Mouse (Mus musculus) heart, embryonic 15.5 days (tissue): ENCODE measurements around the gene Zswim3. TPM values are rescaled to one million over a fixed set of nuclear protein-coding genes. Genes with fewer than 3 reads are reported as not detected.
A peak's percentile ranks its signal among the peaks of the same experiment; 100 is the strongest.

Experiments used
- ATAC-seq: fragments of 200-750 bp; cut with Nextera tagmentation; replicated peaks from 2 replicates; pipeline ENCODE4 v1.8.0; 2017; ENCODE audit warnings: low read depth, moderate TSS enrichment; ENCODE audit not compliant: insufficient number of reproducible peaks, insufficient read depth, low FRiP score
- H3K27ac ChIP-seq: fragments of 300-500 bp; sonication (generic); 2 replicates; pipeline ENCODE4 v1.5.1; 2015; ENCODE audit warnings: mild to moderate bottlenecking, inconsistent platforms
- H3K27me3 ChIP-seq: fragments of 300-500 bp; sonication (generic); 2 replicates; pipeline ENCODE4 v1.6.1; 2015; ENCODE audit warnings: inconsistent platforms
- H3K36me3 ChIP-seq: fragments of 300-500 bp; sonication (generic); 2 replicates; pipeline ENCODE4 v1.6.1; 2015; ENCODE audit warnings: mild to moderate bottlenecking, inconsistent platforms
- H3K4me1 ChIP-seq: fragments of 300-500 bp; sonication (generic); replicated peaks from 2 replicates; pipeline ENCODE4 v1.6.1; 2015; ENCODE audit warnings: inconsistent platforms
- H3K4me2 ChIP-seq: fragments of 300-500 bp; sonication (generic); 2 replicates; pipeline ENCODE4 v1.6.1; 2015; ENCODE audit warnings: inconsistent platforms, mild to moderate bottlenecking, moderate library complexity
- H3K4me3 ChIP-seq: fragments of 300-500 bp; sonication (generic); 2 replicates; pipeline ENCODE4 v1.5.1; 2015; ENCODE audit warnings: mild to moderate bottlenecking, inconsistent platforms
- H3K9ac ChIP-seq: fragments of 300-500 bp; sonication (generic); 2 replicates; pipeline ENCODE4 v1.6.1; 2015; ENCODE audit warnings: mild to moderate bottlenecking, inconsistent platforms
- H3K9me3 ChIP-seq: fragments of 300-500 bp; sonication (generic); replicated peaks from 2 replicates; pipeline ENCODE4 v1.6.1; 2016; ENCODE audit warnings: inconsistent platforms
- WGBS: fragments of 180-500 bp; shearing (Covaris S2); methylation state at CpG from one replicate; pipeline ENCODE4 v1.1.7; 2015; ENCODE audit warnings: mixed read lengths; 5-methylcytosine and 5-hydroxymethylcytosine counted together
- polyA plus RNA-seq: library from polyadenylated mRNA; unstranded; fragments of >200 nt; fragmentation: Nextera tagmentation; extraction: Ambion mirVana; gene quantifications from 2 replicates; pipeline ENCODE4 v1.2.1, GENCODE M21; 2015

Gene Zswim3
- polyA plus RNA-seq, 1 experiment from 2014 or later = 4.9 TPM

GRCm38 (mm10) chr2:164770279-164770678 is 34.6 kb upstream of the Zswim3 start:
- Histone ChIP-seq H3K4me1 (peaks cover 31% of the 10 kb centered on the region), H3K27ac (peak overlapping the region; percentile 48; the same call in 1 of the 2 replicates), H3K27me3 (no peaks in the 10 kb centered on the region), H3K36me3 (peaks cover 23% of the 10 kb centered on the region), H3K9ac (peak overlapping the region; percentile 77), H3K9me3 (no peaks in the 10 kb centered on the region), H3K4me2 (peak overlapping the region; percentile 84), H3K4me3 (peak overlapping the region; percentile 82)
- 2% methylated on average over 15 of the region's 15 CpGs for WGBS
- ATAC-seq = no peak

DNA sequence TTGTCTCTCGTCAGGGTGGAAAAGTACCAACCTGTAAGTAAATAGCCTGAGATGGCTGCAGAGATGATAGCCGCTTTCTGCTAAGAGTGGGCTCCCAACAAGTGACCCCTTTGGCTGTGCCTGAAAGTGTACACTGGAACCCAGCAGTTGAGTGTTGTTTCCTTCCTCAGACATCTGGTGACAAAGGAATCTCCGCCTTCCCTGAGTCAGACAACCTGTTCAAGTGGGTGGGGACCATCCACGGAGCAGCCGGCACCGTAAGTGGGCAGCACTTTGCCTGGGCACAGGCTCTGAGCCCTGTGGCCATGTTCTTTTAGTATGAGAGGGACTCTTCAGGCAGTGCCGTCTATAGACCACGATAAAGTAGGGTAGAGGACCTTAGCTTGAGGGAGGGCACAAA is 33.8 kb upstream of the Zswim3 start:
- 54% methylated on average over 8 of the region's 8 CpGs for WGBS
- peaks cover 15% of the 10 kb centered on the region for H3K36me3 ChIP-seq
- peak overlapping the region; percentile 84 for H3K4me2 ChIP-seq
- no peak for ATAC-seq
- H3K9me3 ChIP-seq = no peaks in the 10 kb centered on the region
- H3K4me1 ChIP-seq = peaks cover 31% of the 10 kb centered on the region
- peak overlapping the region; percentile 82 for H3K4me3 ChIP-seq
- H3K9ac ChIP-seq = peak overlapping the region; percentile 77
- H3K27ac ChIP-seq = no peak overlapping the region
- no peaks in the 10 kb centered on the region for H3K27me3 ChIP-seq

DNA sequence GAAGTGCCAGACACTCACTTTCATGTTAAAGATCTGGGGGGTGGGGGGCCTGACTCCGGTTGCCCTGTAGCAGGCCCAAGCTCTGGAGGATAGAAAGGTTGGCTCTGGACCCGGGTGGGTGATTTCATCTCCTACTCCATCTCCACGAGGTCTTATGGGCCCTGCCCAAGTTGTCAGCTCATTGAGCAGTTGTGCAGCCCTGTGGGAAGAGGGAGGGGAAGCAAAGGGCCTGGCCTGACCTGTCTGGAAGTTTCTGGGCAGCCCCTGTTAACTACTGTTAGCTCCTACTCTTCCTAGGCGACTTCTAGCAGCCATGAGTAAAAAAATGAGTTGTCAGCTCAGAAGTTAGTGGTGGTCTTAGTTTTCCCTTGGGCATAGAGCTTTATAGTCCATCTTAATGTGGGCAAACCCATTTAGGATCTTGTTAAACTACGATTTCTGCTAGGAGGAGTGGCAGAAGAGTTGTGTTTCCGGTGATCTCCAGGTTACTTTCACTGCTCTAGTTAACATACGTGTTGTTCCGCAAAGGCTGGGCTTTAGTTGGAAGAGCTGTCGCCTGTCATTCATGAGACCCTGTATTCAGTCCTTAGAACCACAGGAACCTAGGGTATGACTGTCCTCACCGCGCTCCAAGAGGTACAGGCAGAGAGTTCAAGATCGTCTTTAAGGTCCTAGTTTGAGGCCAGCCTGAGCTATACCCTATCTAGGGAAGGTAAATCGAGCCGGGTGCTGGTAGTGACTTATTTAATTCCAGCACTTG is 31.5 kb upstream of the Zswim3 start:
- H3K27ac ChIP-seq = no peak overlapping the region
- WGBS = 75% methylated on average over 14 of the region's 14 CpGs

GRCm38 (mm10) chr2:164773989-164774364 is 30.9 kb upstream of the Zswim3 start:
- Histone ChIP-seq H3K4me1 (peaks cover 31% of the 10 kb centered on the region), H3K27ac (no peak overlapping the region), H3K9me3 (no peaks in the 10 kb centered on the region), H3K4me3 (no peak overlapping the region), H3K4me2 (no peak overlapping the region), H3K9ac (no peak overlapping the region), H3K27me3 (0 out of 2 replicates have a peak, but pooled peaks cover 8% of the 10 kb centered on the region), H3K36me3 (peaks cover 6% of the 10 kb centered on the region)
- no peak for ATAC-seq
- WGBS = 76% methylated on average over 5 of the region's 5 CpGs

More for the DNA sequence above, 31.5 kb upstream of the Zswim3 start:
- Histone ChIP-seq H3K36me3 (peaks cover 6% of the 10 kb centered on the region), H3K4me3 (no peak overlapping the region), H3K27me3 (0 out of 2 replicates have a peak, but pooled peaks cover 8% of the 10 kb centered on the region), H3K9me3 (no peaks in the 10 kb centered on the region), H3K4me2 (no peak overlapping the region), H3K4me1 (peaks cover 28% of the 10 kb centered on the region), H3K9ac (no peak overlapping the region)
- no peak for ATAC-seq

DNA sequence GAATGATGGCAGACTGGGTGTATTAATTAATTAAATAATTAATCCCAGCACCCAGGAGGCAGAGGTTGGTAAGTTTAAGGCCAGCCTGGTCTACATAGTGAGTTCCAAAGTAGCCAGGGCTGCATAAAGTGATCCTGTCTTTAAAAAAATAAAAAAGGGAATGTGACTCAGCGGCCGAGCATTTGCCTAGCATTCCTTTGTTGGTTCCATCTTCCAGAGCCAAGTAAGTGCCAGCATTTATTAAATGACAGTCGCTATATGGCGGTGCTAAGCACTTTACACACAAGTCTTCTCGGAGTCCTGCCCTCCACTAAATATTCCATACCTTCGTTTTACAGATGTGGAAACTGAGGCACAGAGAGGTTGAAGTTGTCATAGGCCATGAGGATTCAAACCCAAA is 28.8 kb upstream of the Zswim3 start:
- Histone ChIP-seq H3K27ac (no peak overlapping the region), H3K9me3 (no peaks in the 10 kb centered on the region), H3K27me3 (0 out of 2 replicates have a peak, but pooled peaks cover 8% of the 10 kb centered on the region), H3K9ac (no peak overlapping the region), H3K4me3 (no peak overlapping the region), H3K4me1 (peaks cover 20% of the 10 kb centered on the region), H3K4me2 (no peak overlapping the region), H3K36me3 (peaks cover 6% of the 10 kb centered on the region)
- no peak for ATAC-seq
- 69% methylated on average over 6 of the region's 6 CpGs for WGBS

GRCm38 (mm10) chr2:164776801-164777200 is 28.1 kb upstream of the Zswim3 start:
- Histone ChIP-seq H3K4me2 (no peak overlapping the region), H3K4me3 (no peak overlapping the region), H3K9me3 (no peaks in the 10 kb centered on the region), H3K9ac (no peak overlapping the region), H3K27me3 (0 out of 2 replicates have a peak, but pooled peaks cover 8% of the 10 kb centered on the region), H3K36me3 (peaks cover 6% of the 10 kb centered on the region), H3K4me1 (peaks cover 14% of the 10 kb centered on the region), H3K27ac (no peak overlapping the region)
- 59% methylated on average over 17 of the region's 17 CpGs for WGBS
- ATAC-seq = no peak

GRCm38 (mm10) chr2:164777246-164778014 is 27.5 kb upstream of the Zswim3 start:
- H3K27ac ChIP-seq = no peak overlapping the region
- no peaks in the 10 kb centered on the region for H3K9me3 ChIP-seq
- H3K4me2 ChIP-seq = no peak overlapping the region
- H3K4me1 ChIP-seq = peaks cover 8% of the 10 kb centered on the region; the same call in 1 of the 2 replicates
- H3K36me3 ChIP-seq = peaks cover under 1% of the 10 kb centered on the region; the same call in 1 of the 2 replicates
- H3K9ac ChIP-seq = no peak overlapping the region
- H3K27me3 ChIP-seq = 0 out of 2 replicates have a peak, but pooled peaks cover 8% of the 10 kb centered on the region
- no peak overlapping the region for H3K4me3 ChIP-seq
- no peak for ATAC-seq
- 77% methylated on average over 30 of the region's 30 CpGs for WGBS

- Histone ChIP-seq H3K27ac (no peak overlapping the region), H3K9me3 (no peaks in the 10 kb centered on the region), H3K4me3 (no peak overlapping the region), H3K9ac (no peak overlapping the region), H3K4me2 (no peak overlapping the region), H3K36me3 (no peaks in the 10 kb centered on the region), H3K27me3 (0 out of 2 replicates have a peak, but pooled peaks cover 8% of the 10 kb centered on the region), H3K4me1 (peaks cover 6% of the 10 kb centered on the region; the same call in 1 of the 2 replicates)
- ATAC-seq = no peak
- 90% methylated on average over 11 of the region's 11 CpGs for WGBS
Measured at GRCm38 (mm10) chr2:164778015-164778287, 26.9 kb upstream of the Zswim3 start.

DNA sequence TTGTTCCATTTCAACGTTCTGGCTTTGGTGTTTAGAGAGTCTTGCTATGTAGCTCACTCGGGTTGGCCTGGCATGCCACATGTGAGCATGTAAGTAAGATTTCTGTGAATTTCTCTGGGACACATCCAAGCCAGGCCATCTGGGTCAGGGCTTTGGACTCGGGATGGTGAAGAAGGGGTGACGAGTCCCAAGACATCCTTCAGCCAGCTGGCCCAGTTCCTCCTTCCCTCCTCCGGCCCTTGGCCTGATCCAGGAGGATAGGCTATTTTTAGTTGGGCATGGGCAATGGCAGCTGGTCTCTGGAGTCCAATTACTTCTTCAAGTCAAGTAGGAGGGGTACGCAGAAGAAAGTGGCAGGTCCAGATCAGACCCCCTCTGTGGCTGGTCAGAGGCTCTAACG is 26.1 kb upstream of the Zswim3 start:
- 58% methylated on average over 7 of the region's 7 CpGs for WGBS

GRCm38 (mm10) chr2:164779481-164780086 is 25.3 kb upstream of the Zswim3 start, which contains the start of gene Tnnc2:
Tnnc2 (minus strand) TSS chr2:164779967.
- ATAC-seq = no peak

More for the DNA sequence above, 26.1 kb upstream of the Zswim3 start:
- H3K9ac ChIP-seq = no peak overlapping the region
- peaks cover 4% of the 10 kb centered on the region; the same call in 1 of the 2 replicates for H3K4me1 ChIP-seq
- no peak overlapping the region for H3K4me2 ChIP-seq
- ATAC-seq = no peak
- H3K27me3 ChIP-seq = 0 out of 2 replicates have a peak, but pooled peaks cover 8% of the 10 kb centered on the region
- H3K27ac ChIP-seq = no peak overlapping the region
- no peak overlapping the region for H3K4me3 ChIP-seq
- H3K9me3 ChIP-seq = no peaks in the 10 kb centered on the region
- no peaks in the 10 kb centered on the region for H3K36me3 ChIP-seq

GRCm38 (mm10) chr2:164781876-164782275 is 23.0 kb upstream of the Zswim3 start:
- no peak for ATAC-seq
- Histone ChIP-seq H3K4me1 (peaks cover 14% of the 10 kb centered on the region), H3K4me3 (no peak overlapping the region), H3K27me3 (0 out of 2 replicates have a peak, but pooled peaks cover 4% of the 10 kb centered on the region), H3K9me3 (no peaks in the 10 kb centered on the region), H3K36me3 (no peaks in the 10 kb centered on the region), H3K9ac (no peak overlapping the region), H3K27ac (no peak overlapping the region), H3K4me2 (no peak overlapping the region)
- 56% methylated on average over 4 of the region's 4 CpGs for WGBS

More at GRCm38 (mm10) chr2:164779481-164780086, 25.3 kb upstream of the Zswim3 start, which contains the start of gene Tnnc2:
- Histone ChIP-seq H3K27me3 (0 out of 2 replicates have a peak, but pooled peaks cover 8% of the 10 kb centered on the region), H3K4me3 (no peak within 1 kb of the TSS), H3K4me2 (no peak within 1 kb of the TSS), H3K9me3 (no peaks in the 10 kb centered on the region), H3K4me1 (peaks cover 5% of the 10 kb centered on the region), H3K36me3 (no peaks in the 10 kb centered on the region), H3K27ac (no peak within 1 kb of the TSS), H3K9ac (no peak within 1 kb of the TSS)
- WGBS = 59% methylated on average over 8 of the region's 8 CpGs
